Mouse (Mus musculus): ENCODE measurements around the gene Litaf. TPM values are rescaled to one million over a fixed set of nuclear protein-coding genes. Genes with fewer than 3 reads are reported as not detected.

Gene Litaf
- polyA plus RNA-seq, 1 experiment, result 103 TPM

GRCm38 (mm10) chr16:10910541-10910940, 155.4 kb downstream of the Litaf start:
- Histone ChIP-seq H3K4me2 (ENCODE audit: low read depth) (no peak overlapping the region), H3K4me3 (no peak overlapping the region), H3ac (ENCODE audit: control insufficient read depth, insufficient read length) (no peak overlapping the region), H3K79me2 (ENCODE audit: control insufficient read depth, insufficient read depth) (no peaks in the 10 kb centered on the region), H3K27me3 (ENCODE audit: control insufficient read depth, insufficient read depth, insufficient read length) (peaks cover 6% of the 10 kb centered on the region), H3K36me3 (ENCODE audit: control insufficient read depth, insufficient read depth) (no peaks in the 10 kb centered on the region)
- no peak for TF ChIP-seq MYOD1 (IDR thresholded peaks at IDR 0.05; ENCODE audit: control insufficient read depth in 1 of 3, insufficient read length in 2 of 3, low read depth in 2 of 3)
- no peak for TF ChIP-seq REST (IDR thresholded peaks at IDR 0.05; ENCODE audit: insufficient read depth, insufficient read length)
- TF ChIP-seq SRF (IDR thresholded peaks at IDR 0.05; ENCODE audit: control insufficient read depth, insufficient read length, low read depth), result no peak
- TF ChIP-seq MYOG (IDR thresholded peaks at IDR 0.05; ENCODE audit: control insufficient read depth in 1 of 3, insufficient read depth in 1 of 3, insufficient read length in 2 of 3, low read depth in 2 of 3), result no peak
- no peak for TF ChIP-seq POLR2A (IDR thresholded peaks at IDR 0.05; ENCODE audit: insufficient read length, low read depth)
- no peak for TF ChIP-seq MAX (IDR thresholded peaks at IDR 0.05; ENCODE audit: low read depth)
- no peak for TF ChIP-seq E2F4 (IDR thresholded peaks at IDR 0.05; ENCODE audit: insufficient read depth)
- no peak for TF ChIP-seq POLR2AphosphoS2 (IDR thresholded peaks at IDR 0.05; ENCODE audit: insufficient read length, low read depth)
- TF ChIP-seq TCF3 (IDR thresholded peaks at IDR 0.05; ENCODE audit: insufficient read length, low read depth), result no peak
- no peak for TF ChIP-seq USF1 (IDR thresholded peaks at IDR 0.05; ENCODE audit: low read depth)
- no peak for TF ChIP-seq TCF12 (IDR thresholded peaks at IDR 0.05; ENCODE audit: insufficient read depth, poor library complexity, severe bottlenecking)
- TF ChIP-seq CEBPB (IDR thresholded peaks at IDR 0.05; ENCODE audit: insufficient read depth, poor library complexity, severe bottlenecking), result no peak

Other genes starting within 250 kb of the Litaf start
- 0.64 TPM for gene Rmi2, start 231.1 kb downstream of the Litaf start, polyA plus RNA-seq (2012; fragmentation: generic; extraction: Trizol)
- 31.0 TPM for gene Snn, start 5.2 kb downstream of the Litaf start, polyA plus RNA-seq (2012; fragmentation: generic; extraction: Trizol)
- 9.7 TPM for gene Txndc11, start 68.5 kb upstream of the Litaf start, polyA plus RNA-seq (2012; fragmentation: generic; extraction: Trizol)
- gene Zc3h7a, start 110.2 kb upstream of the Litaf start, polyA plus RNA-seq (2012; fragmentation: generic; extraction: Trizol), result 11.4 TPM
- gene Rsl1d1, start 137.2 kb upstream of the Litaf start, polyA plus RNA-seq (2012; fragmentation: generic; extraction: Trizol), result 42.9 TPM
- 54.9 TPM for gene Gspt1, start 188.2 kb upstream of the Litaf start, polyA plus RNA-seq (2012; fragmentation: generic; extraction: Trizol)
- not detected for gene Tnfrsf17, start 247.7 kb upstream of the Litaf start, polyA plus RNA-seq (2012; fragmentation: generic; extraction: Trizol)